Mouse (Mus musculus) heart, adult 2 months (tissue): Measurements from ENCODE around the gene Psmd2. TPM values are rescaled to one million over a fixed set of nuclear protein-coding genes. Genes with fewer than 3 reads are reported as not detected.
A peak's percentile ranks its signal among the peaks of the same experiment; 100 is the strongest.

Experiments used
- DNase-seq, 2 experiments: peaks; one replicate each; pipeline ENCODE4 v3.0.0; 2021
- H3K27ac ChIP-seq: fragments of 200-600 bp; 2 replicates; pipeline ENCODE4 v1.8.1; 2022
- H3K27me3 ChIP-seq: fragments of 200-500 bp; 2 replicates; pipeline ENCODE4 v1.6.1; 2012; ENCODE audit warnings: mild to moderate bottlenecking, low read length, inconsistent platforms, mixed read lengths; ENCODE audit not compliant: control insufficient read depth, insufficient read depth
- H3K36me3 ChIP-seq: fragments of 200-500 bp; 2 replicates; pipeline ENCODE4 v1.6.1; 2012; ENCODE audit warnings: low read length, inconsistent platforms; ENCODE audit not compliant: control insufficient read depth, insufficient read depth
- H3K4me1 ChIP-seq: fragments of 200-500 bp; 2 replicates; pipeline ENCODE4 v1.6.1; 2011; ENCODE audit warnings: low read length; ENCODE audit not compliant: control insufficient read depth, insufficient read depth
- H3K4me3 ChIP-seq: fragments of 200-600 bp; 2 replicates; pipeline ENCODE4 v1.8.1; 2022
- H3K79me2 ChIP-seq: fragments of 200-500 bp; replicated peaks from 2 replicates; pipeline ENCODE4 v1.6.1; 2012; ENCODE audit warnings: mild to moderate bottlenecking, inconsistent platforms, low read length, moderate library complexity, mixed read lengths; ENCODE audit not compliant: control insufficient read depth, insufficient read depth
- H3K9ac ChIP-seq: fragments of 200-500 bp; 2 replicates; pipeline ENCODE4 v1.6.1; 2012; ENCODE audit warnings: low read depth, mild to moderate bottlenecking, control low read depth, inconsistent platforms, low read length, mixed read lengths
- CTCF ChIP-seq: fragments of 200-600 bp; IDR thresholded peaks from 2 replicates; pipeline ENCODE4 v1.8.1; 2022; ENCODE audit warnings: antibody characterized with exemption, mild to moderate bottlenecking, moderate library complexity
- EP300 ChIP-seq: fragments of 200-500 bp; IDR thresholded peaks from 2 replicates; pipeline ENCODE4 v1.6.1; 2011; ENCODE audit warnings: low read depth, low read length, control low read depth; ENCODE audit not compliant: insufficient read depth
- POLR2A ChIP-seq: fragments of 200-500 bp; IDR thresholded peaks from 2 replicates; pipeline ENCODE4 v1.6.1; 2011; ENCODE audit warnings: mild to moderate bottlenecking, low read depth, low read length, control low read depth; ENCODE audit not compliant: insufficient read depth
- WGBS: fragments of 180-500 bp; shearing (Covaris S2); methylation state at CpG from one replicate; pipeline ENCODE4 v1.1.7; 2018; 5-methylcytosine and 5-hydroxymethylcytosine counted together
- intact Hi-C: fragments of 180-260 bp; cut with DNase I; formaldehyde crosslinking; loops from one replicate; pipeline ENCODE4 v1.15.1; 2025
- polyA plus RNA-seq: library from polyadenylated mRNA; depleted of rRNA; stranded (reverse); fragments of >200 nt; gene quantifications from 2 replicates; pipeline ENCODE4 v1.2.3, GENCODE M21; 2012
- total RNA-seq, 2 experiments: library from RNA; stranded (reverse); gene quantifications; 2 replicates each; pipeline ENCODE4 v1.2.3; 2021

The Psmd2 gene
- total and polyA plus RNA-seq, 3 experiments, result 96.9 to 212 (median 180) TPM

DNA sequence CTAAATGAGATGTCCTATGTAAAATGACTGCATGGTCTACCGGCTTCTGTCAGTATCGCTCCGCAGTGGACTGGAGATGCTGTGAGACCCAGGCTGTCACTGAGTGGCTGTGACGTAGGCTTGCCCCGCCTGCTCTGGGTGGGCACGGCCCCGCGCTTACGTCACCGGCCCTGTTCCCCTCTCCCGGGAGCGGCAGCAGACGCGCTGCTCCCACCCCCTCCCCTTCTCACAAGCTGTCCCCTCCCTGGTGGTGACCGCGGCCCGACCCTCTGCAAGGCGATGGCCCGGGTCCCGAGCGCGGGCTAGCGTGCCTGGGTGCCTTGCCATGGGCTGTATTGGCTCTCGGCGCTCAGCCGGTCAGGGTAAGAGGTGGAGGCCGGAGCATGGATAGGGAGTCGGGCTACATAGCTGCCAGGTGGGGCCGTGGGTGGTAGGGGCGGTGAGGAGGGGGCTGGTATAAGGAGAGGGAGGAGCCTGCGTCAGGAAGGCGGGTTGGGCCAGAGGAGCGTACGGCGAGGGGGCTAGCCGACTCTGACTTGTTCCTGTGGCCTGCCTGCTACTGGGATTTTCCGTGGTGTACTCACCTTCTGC is 41.8 kb downstream of the Psmd2 start, which contains the start of gene Fam131a:
TSS of gene Fam131a (plus strand) at position 131 of the 591 bp plus-strand sequence.
- Histone ChIP-seq H3K36me3 (peaks cover 4% of the 10 kb centered on the region; the same call in 1 of the 2 replicates), H3K4me3 (peak within 1 kb of the TSS; percentile 81), H3K27me3 (no peaks in the 10 kb centered on the region), H3K79me2 (no peaks in the 10 kb centered on the region), H3K9ac (peak within 1 kb of the TSS; percentile 90), H3K4me1 (peaks cover 16% of the 10 kb centered on the region), H3K27ac (peak within 1 kb of the TSS; percentile 90)
- DNase-seq, result peak; percentile 92 to 94
- WGBS, result under 1% methylated on average over 37 of the region's 37 CpGs
- TF ChIP-seq POLR2A (peak; percentile 70), EP300 (peak; percentile 57), CTCF (0 out of 2 replicates have a peak, but pooled peaks have one; percentile 1)
- intact Hi-C loops, result loop anchor here (1.0 kb wide), 1 partner anchor 18 kb away; no protein-coding TSS in a partner anchor

DNA sequence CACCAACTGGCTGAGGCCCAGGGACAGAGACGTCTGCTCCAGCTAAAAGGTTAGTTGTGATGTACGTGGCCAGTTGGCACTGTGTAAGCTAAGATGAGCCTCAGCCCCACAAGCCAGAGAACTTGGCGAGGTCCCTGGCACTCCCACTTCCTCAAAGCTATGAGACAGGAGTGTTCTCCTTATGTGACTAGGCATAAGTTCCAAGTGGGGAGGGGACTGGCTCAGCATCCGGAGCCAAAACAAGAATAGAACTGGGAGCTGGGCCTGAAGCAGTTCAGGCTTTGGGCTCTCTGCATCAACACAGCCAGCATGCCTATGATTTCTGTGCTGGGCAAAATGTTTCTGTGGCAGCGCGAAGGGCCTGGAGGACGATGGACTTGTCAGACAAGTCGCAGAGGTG is 43.3 kb downstream of the Psmd2 start:
- intact Hi-C loops, result no loop called here
- Histone ChIP-seq H3K4me1 (peaks cover 16% of the 10 kb centered on the region), H3K79me2 (no peaks in the 10 kb centered on the region), H3K27ac (peak overlapping the region; percentile 73), H3K36me3 (peaks cover 4% of the 10 kb centered on the region; the same call in 1 of the 2 replicates), H3K4me3 (peak overlapping the region; percentile 48; the same call in 1 of the 2 replicates), H3K27me3 (no peaks in the 10 kb centered on the region), H3K9ac (peak overlapping the region; percentile 37; the same call in 1 of the 2 replicates)
- WGBS, result 14% methylated on average over 8 of the region's 8 CpGs
- no peak for TF ChIP-seq EP300
- TF ChIP-seq POLR2A, result peak; percentile 63
- peak; percentile 58 to 67 for DNase-seq

DNA sequence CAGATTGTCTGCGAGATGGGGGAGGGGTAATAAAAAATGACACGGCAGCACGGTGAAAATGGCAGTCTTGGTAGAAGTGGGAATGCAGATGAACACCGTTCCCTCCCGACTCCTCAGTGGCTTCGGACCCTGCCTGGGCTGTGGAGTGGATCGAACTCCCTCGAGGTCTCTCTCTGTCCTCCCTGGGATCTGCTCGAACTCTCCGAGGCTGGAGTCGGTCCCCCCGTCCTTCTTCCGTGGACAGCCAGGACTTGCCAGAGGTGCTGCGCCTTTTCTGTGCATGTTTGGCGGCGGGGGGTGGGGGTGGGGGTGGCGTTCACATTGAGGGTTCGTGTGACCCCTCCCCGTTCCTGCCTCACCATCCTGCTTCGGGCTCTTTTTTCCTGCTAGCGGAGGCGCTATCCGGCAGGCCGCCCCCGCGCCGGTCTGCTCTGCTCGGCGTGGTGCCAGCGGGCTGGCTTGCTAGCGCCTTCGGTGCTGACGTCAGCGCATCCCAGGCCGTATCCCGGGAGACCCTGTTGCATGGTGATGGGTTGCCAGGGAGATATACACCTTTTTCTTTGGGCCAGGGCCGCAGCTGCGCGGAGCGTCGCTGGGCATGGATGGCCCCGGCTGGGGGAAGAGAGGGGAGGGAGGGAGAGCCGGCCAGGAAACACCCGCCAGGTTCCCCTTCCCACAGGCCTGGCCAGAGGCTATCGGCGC is 44.3 kb downstream of the Psmd2 start:
- Histone ChIP-seq H3K9ac (peak overlapping the region; percentile 61), H3K4me3 (peak overlapping the region; percentile 48), H3K4me1 (peaks cover 16% of the 10 kb centered on the region), H3K27me3 (no peaks in the 10 kb centered on the region), H3K27ac (peak overlapping the region; percentile 73), H3K36me3 (peaks cover 4% of the 10 kb centered on the region; the same call in 1 of the 2 replicates), H3K79me2 (no peaks in the 10 kb centered on the region)
- no peak for TF ChIP-seq POLR2A
- no peak for TF ChIP-seq CTCF
- intact Hi-C loops, result no loop called here
- WGBS, result 3% methylated on average over 46 of the region's 46 CpGs
- DNase-seq, result peak; percentile 89 to 90

DNA sequence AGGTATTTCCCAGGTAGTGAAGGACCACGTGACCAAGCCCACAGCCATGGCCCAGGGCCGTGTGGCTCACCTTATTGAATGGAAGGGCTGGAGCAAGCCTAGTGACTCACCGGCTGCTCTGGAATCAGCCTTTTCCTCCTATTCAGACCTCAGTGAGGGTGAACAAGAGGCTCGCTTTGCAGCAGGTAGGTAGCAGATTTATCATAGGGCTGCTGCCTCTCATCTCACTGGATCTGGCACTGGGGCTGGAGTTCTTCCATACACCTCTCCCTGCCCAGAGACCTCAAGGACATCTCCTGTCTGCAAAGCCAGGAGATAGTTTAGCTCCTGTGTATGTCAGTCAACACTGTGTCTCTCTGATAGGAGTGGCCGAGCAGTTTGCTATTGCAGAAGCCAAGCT is 47.8 kb downstream of the Psmd2 start:
- intact Hi-C loops, result no loop called here
- TF ChIP-seq CTCF (no peak), EP300 (no peak), POLR2A (no peak)
- DNase-seq, result no peak
- Histone ChIP-seq H3K79me2 (no peaks in the 10 kb centered on the region), H3K36me3 (peaks cover 4% of the 10 kb centered on the region; the same call in 1 of the 2 replicates), H3K9ac (no peak overlapping the region), H3K4me1 (peaks cover 12% of the 10 kb centered on the region), H3K4me3 (no peak overlapping the region), H3K27ac (no peak overlapping the region), H3K27me3 (no peaks in the 10 kb centered on the region)
- 76% methylated on average over 5 of the region's 5 CpGs for WGBS

DNA sequence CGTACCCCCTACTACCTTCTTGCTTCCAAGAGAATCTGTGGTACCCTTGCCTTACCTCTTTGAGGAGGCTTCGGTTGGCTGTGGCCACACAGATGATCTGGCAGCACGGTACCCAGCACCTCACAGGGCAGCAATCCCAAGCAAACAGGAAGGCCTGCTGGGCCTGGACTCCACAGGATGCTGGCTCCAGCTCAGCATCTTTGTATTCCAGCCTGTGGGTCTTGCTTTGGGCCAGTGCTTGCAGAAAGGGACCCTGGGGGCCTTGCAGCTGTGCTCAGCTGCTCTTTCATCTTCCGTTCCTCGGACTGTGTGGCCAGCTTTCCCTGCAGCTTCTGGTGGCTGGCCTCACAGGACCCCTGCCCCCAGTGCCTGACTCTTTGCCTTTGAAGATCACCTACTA is 48.6 kb downstream of the Psmd2 start:
- no peak overlapping the region for H3K27ac ChIP-seq
- intact Hi-C loops, result no loop called here
- 54% methylated on average over 5 of the region's 5 CpGs for WGBS
- H3K9ac ChIP-seq, result no peak overlapping the region
- no peak for DNase-seq
- no peaks in the 10 kb centered on the region for H3K79me2 ChIP-seq
- peaks cover 4% of the 10 kb centered on the region; the same call in 1 of the 2 replicates for H3K36me3 ChIP-seq
- H3K4me1 ChIP-seq, result peaks cover 6% of the 10 kb centered on the region
- H3K27me3 ChIP-seq, result no peaks in the 10 kb centered on the region
- no peak overlapping the region for H3K4me3 ChIP-seq
- TF ChIP-seq EP300, result no peak
- no peak for TF ChIP-seq CTCF

DNA sequence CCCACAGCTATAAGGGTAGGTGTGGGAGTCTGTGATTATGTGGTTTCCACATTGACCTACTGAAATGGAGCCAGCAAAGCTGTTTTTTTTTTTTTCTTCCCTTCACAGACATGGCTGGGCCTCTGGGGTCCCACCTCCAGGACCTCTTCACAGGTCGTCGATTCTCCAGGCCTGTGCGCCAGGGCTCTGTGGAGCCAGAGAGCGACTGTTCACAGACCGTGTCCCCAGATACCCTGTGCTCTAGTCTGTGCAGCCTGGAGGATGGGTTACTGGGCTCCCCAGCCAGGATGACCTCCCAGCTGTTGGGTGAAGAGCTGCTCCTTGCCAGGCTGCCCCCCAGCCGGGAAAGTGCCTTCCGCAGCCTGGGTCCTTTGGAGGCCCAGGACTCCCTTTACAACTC is 49.9 kb downstream of the Psmd2 start:
- TF ChIP-seq CTCF (no peak), POLR2A (no peak), EP300 (no peak)
- H3K79me2 ChIP-seq, result no peaks in the 10 kb centered on the region
- H3K27ac ChIP-seq, result no peak overlapping the region
- no peak for DNase-seq
- H3K4me1 ChIP-seq, result no peaks in the 10 kb centered on the region
- intact Hi-C loops, result no loop called here
- no peaks in the 10 kb centered on the region for H3K27me3 ChIP-seq
- H3K4me3 ChIP-seq, result no peak overlapping the region
- H3K9ac ChIP-seq, result no peak overlapping the region
- WGBS, result 78% methylated on average over 7 of the region's 7 CpGs
- H3K36me3 ChIP-seq, result no peaks in the 10 kb centered on the region
